Mouse (Mus musculus) small intestine, adult 2 months (tissue): ENCODE measurements around the gene Vps72.

Experiments used
- CTCF ChIP-seq: fragments of 200-500 bp; IDR thresholded peaks from 2 replicates; pipeline ENCODE4 v1.5.1; 2012; ENCODE audit warnings: low read depth, mild to moderate bottlenecking, control low read depth, inconsistent platforms, low read length, moderate library complexity, mixed read lengths; ENCODE audit not compliant: insufficient replicate concordance, insufficient read length; ENCODE audit errors: extremely low read depth
- POLR2A ChIP-seq: fragments of 200-500 bp; IDR thresholded peaks from 2 replicates; pipeline ENCODE4 v1.6.1; 2012; ENCODE audit warnings: low read depth, mild to moderate bottlenecking, control low read depth, inconsistent platforms, low read length, moderate library complexity

- no peak for TF ChIP-seq CTCF
- TF ChIP-seq POLR2A = peak; percentile 58; the same call in 1 of the 2 replicates
Observed at GRCm38 (mm10) chr3:95141952-95142616, 31.3 kb downstream of the Vps72 start, which contains the start of gene Tnfaip8l2.
